Mouse (Mus musculus) heart, embryonic 16.5 days (tissue): ENCODE results near the gene Tyk2. TPM values are rescaled to one million over a fixed set of nuclear protein-coding genes. Genes with fewer than 3 reads are reported as not detected.
A peak's percentile ranks its signal among the peaks of the same experiment; 100 is the strongest.

Experiments
- ATAC-seq: fragments of 200-750 bp; cut with Nextera tagmentation; replicated peaks from 2 replicates; pipeline ENCODE4 v1.8.0; 2017; ENCODE audit warnings: moderate number of reproducible peaks; ENCODE audit not compliant: insufficient read depth, low FRiP score; ENCODE audit errors: extremely low read depth
- H3K27ac ChIP-seq: fragments of 300-500 bp; sonication (generic); 2 replicates; pipeline ENCODE4 v1.5.1; 2014; ENCODE audit warnings: mild to moderate bottlenecking, low read length, control low read depth, moderate library complexity
- H3K27me3 ChIP-seq: fragments of 300-500 bp; sonication (generic); 2 replicates; pipeline ENCODE4 v1.6.1; 2014; ENCODE audit warnings: low read length, mixed read lengths; ENCODE audit not compliant: control insufficient read depth, insufficient read depth
- H3K36me3 ChIP-seq: fragments of 300-500 bp; sonication (generic); 2 replicates; pipeline ENCODE4 v1.6.1; 2014; ENCODE audit not compliant: control insufficient read depth, insufficient read depth
- H3K4me1 ChIP-seq: fragments of 300-500 bp; sonication (generic); 2 replicates; pipeline ENCODE4 v1.6.1; 2014; ENCODE audit warnings: low read length, mixed read lengths; ENCODE audit not compliant: control insufficient read depth, insufficient read depth
- H3K4me2 ChIP-seq: fragments of 300-500 bp; sonication (generic); 2 replicates; pipeline ENCODE4 v1.6.1; 2014; ENCODE audit warnings: low read depth, mild to moderate bottlenecking, control low read depth, low read length
- H3K4me3 ChIP-seq: fragments of 300-500 bp; sonication (generic); 2 replicates; pipeline ENCODE4 v1.5.1; 2014; ENCODE audit warnings: mild to moderate bottlenecking, control low read depth, low read length
- H3K9ac ChIP-seq: fragments of 300-500 bp; sonication (generic); 2 replicates; pipeline ENCODE4 v1.6.1; 2014; ENCODE audit warnings: low read length, control low read depth
- H3K9me3 ChIP-seq: fragments of 300-500 bp; sonication (generic); replicated peaks from 2 replicates; pipeline ENCODE4 v1.6.1; 2016; ENCODE audit warnings: low read length; ENCODE audit not compliant: control insufficient read depth
- WGBS: fragments of 180-500 bp; shearing (Covaris S2); extraction: QIAGEN DNeasy Blood & Tissue Kit; methylation state at CpG from one replicate; pipeline ENCODE4 v1.1.7; 2014; 5-methylcytosine and 5-hydroxymethylcytosine counted together
- polyA plus RNA-seq: library from polyadenylated mRNA; unstranded; fragments of >200 nt; fragmentation: Nextera tagmentation; extraction: Ambion mirVana; gene quantifications from 2 replicates; pipeline ENCODE4 v1.2.1, GENCODE M21; 2015

Tyk2 gene
- polyA plus RNA-seq, 1 experiment from 2014 or later = 15.8 TPM

DNA sequence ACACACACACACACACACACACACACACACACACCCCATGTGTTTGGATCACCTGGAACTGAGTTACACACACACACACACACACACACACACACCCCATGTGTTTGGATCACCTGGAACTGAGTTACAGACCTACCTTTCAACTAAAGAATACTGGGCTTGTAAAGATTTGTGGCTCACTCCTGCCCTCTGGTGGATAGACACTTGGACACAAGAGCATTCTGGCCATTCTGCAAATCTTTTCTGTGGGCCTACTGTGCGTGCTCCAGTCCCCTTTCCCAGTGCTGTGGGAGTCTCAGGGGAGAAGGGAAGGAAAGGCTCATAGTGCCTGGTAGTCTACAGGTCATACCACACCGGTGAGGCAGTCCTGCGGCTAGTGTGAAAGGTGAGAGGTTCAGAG lies 6.2 kb upstream of the Tyk2 start:
- H3K27me3 ChIP-seq = no peaks in the 10 kb centered on the region
- 54% methylated on average over 3 of the region's 3 CpGs for WGBS
- ATAC-seq = no peak
- peaks cover 14% of the 10 kb centered on the region for H3K4me1 ChIP-seq
- H3K36me3 ChIP-seq = peaks cover 24% of the 10 kb centered on the region
- H3K4me2 ChIP-seq = no peak overlapping the region
- H3K4me3 ChIP-seq = no peak overlapping the region
- no peak overlapping the region for H3K9ac ChIP-seq
- H3K27ac ChIP-seq = no peak overlapping the region
- no peaks in the 10 kb centered on the region for H3K9me3 ChIP-seq

DNA sequence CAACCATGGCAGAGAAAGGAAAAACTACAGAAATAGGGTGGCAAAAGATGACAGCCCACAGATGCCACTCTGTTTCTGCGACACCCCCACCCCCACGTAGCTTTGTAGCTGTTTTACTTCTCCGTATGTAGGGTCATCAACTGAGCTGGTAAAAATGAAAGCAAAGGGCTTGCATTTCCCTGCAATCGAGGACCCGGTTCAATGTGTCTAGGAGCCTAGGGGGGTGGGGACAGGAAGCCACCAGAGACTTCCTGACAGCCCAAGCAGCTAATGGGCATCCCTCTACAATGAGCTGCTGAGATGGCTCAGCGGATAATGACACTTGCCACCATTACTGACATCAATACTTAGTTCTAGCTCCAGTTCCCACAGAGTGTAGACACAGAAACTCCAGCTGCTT lies 5.4 kb upstream of the Tyk2 start:
- Histone ChIP-seq H3K4me3 (no peak overlapping the region), H3K4me2 (no peak overlapping the region)
- WGBS = 73% methylated on average over 6 of the region's 6 CpGs

DNA sequence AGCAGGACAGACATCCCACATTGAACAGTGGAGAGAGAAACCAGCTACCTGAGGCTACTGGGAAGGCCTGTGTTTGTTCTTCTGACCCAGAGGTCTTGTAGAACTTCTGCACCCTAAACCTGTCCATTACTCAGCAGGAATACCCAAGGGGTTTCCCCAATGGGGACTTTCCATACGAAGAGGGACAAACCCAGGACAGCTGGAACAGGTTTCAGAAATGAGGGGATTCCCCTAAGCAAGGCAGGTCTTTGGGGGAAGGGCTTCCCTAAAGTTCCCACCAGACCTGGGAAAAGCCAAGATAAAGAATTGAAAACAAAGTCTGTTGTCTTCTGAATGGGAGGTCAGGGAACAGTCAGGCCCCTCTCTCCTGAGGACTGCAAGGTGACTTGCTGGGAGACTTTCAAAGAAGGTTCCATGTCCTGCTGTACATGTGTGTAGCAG lies 4.9 kb upstream of the Tyk2 start:
- Histone ChIP-seq H3K4me1 (peaks cover 14% of the 10 kb centered on the region), H3K4me3 (no peak overlapping the region), H3K9ac (no peak overlapping the region), H3K4me2 (no peak overlapping the region), H3K27ac (no peak overlapping the region), H3K27me3 (no peaks in the 10 kb centered on the region), H3K9me3 (no peaks in the 10 kb centered on the region), H3K36me3 (peaks cover 16% of the 10 kb centered on the region)
- WGBS = 46% methylated on average over 1 of the region's 1 CpGs
- ATAC-seq = no peak

More for the DNA sequence above, 5.4 kb upstream of the Tyk2 start:
- Histone ChIP-seq H3K4me1 (peaks cover 14% of the 10 kb centered on the region), H3K9ac (no peak overlapping the region), H3K9me3 (no peaks in the 10 kb centered on the region), H3K27ac (no peak overlapping the region), H3K27me3 (no peaks in the 10 kb centered on the region), H3K36me3 (peaks cover 20% of the 10 kb centered on the region)
- no peak for ATAC-seq

DNA sequence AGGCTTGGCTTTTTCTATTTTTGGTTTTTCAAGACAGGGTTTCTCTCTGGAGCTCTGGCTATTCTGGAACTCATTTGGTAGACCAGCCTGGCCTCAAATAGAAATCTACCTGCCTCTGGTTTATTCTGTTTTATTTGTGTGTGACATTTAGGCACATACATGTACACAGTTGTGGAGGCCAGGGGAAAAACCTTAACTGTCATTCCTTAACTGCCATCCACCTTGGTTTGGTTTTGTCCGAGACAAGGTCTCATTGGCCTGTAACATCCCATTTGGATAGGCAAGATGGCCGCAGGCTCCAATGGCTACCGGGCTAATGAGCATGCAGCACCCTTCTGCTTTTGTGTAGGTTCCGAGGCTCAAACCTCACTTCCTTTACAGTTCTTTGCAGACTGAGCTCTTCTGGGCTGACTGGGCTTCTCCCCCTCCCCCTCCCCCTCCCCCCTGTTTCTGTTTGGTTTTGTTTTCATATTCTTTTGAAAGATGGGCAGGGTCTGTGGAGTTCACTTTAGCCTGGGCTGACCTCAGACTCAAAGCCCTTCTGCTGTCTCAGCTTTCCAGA lies 4.4 kb upstream of the Tyk2 start:
- WGBS = 75% methylated on average over 4 of the region's 4 CpGs

DNA sequence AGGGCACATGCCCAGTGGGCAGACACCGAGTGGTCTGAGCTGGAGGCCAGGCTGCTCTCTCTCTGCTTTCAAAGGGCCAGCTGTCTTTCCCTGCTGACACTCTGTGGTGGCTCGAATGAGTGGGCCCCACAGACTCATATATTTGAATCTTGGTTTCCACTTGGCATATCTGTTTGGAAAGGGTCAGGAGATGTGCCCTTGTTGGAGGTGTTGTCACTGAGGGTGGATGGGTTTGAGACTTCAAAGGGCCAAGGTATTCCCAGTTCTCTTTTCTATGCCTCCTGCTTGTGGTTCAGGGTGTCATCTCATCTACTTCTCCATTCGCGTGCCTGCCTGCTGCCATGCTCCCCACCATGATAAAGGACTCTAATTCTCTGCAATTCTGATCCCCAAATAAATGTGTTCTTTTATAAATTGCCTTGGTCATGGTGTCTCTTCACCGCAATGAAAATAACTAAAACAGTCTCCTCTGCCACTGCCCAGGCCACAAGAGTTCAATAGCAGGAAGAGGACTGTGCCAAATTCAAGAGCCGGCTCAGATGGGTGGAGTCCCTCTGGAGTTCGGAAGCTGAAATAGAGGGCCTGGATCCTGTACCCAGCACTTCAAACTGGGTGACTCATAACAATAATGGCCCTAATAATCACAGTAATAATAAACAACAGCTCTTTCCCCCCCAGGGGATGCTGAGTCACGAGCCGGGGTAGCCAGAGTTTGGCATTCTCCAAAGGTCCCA lies 3.7 kb upstream of the Tyk2 start:
- no peak for ATAC-seq
- 52% methylated on average over 9 of the region's 9 CpGs for WGBS
- peak overlapping the region; percentile 7; the same call in 1 of the 2 replicates for H3K27ac ChIP-seq

More for the DNA sequence above, 4.4 kb upstream of the Tyk2 start:
- no peak for ATAC-seq
- Histone ChIP-seq H3K4me2 (no peak overlapping the region), H3K27ac (no peak overlapping the region), H3K9me3 (no peaks in the 10 kb centered on the region), H3K4me3 (no peak overlapping the region), H3K4me1 (peaks cover 16% of the 10 kb centered on the region), H3K27me3 (no peaks in the 10 kb centered on the region), H3K9ac (no peak overlapping the region), H3K36me3 (peaks cover 11% of the 10 kb centered on the region)

DNA sequence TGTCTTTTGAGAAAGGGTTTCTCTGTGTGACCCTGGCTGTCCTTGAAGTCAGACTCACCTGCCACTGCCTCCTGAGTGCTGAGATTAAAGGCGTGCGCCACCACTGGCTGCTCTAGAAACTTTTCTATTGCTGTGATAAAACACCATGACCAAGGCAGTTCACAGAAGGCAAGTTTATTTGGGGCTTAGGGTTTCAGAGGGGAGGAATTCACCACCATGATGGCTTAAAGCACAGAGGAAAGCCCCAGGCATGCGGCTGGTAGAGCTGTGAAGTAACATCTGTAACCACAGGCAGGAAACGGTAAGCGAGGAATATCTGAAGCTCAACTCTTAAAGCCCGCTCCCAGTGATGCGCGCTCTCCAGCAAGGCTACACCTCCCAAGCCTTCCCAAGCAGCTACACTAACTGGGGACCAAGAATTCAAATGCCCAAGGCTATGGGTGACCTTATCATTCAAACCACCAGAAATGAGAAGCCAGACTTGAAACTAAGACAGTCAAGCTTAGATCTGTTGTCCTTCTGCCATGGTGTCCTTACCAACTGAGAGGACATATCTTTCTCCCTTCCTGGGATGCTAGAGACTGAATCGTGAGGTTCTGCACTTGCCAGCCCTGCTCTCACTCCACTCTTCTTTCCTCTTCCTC lies 2.1 kb upstream of the Tyk2 start:
- Histone ChIP-seq H3K4me3 (no peak overlapping the region), H3K4me2 (no peak overlapping the region), H3K36me3 (no peaks in the 10 kb centered on the region), H3K9ac (no peak overlapping the region), H3K4me1 (peaks cover 19% of the 10 kb centered on the region), H3K27ac (no peak overlapping the region), H3K9me3 (no peaks in the 10 kb centered on the region), H3K27me3 (no peaks in the 10 kb centered on the region)
- ATAC-seq = no peak
- 72% methylated on average over 9 of the region's 9 CpGs for WGBS

More for the DNA sequence above, 3.7 kb upstream of the Tyk2 start:
- Histone ChIP-seq H3K4me3 (no peak overlapping the region), H3K4me1 (peaks cover 19% of the 10 kb centered on the region), H3K27me3 (no peaks in the 10 kb centered on the region), H3K9ac (no peak overlapping the region), H3K9me3 (no peaks in the 10 kb centered on the region), H3K4me2 (no peak overlapping the region), H3K36me3 (peaks cover 4% of the 10 kb centered on the region)

DNA sequence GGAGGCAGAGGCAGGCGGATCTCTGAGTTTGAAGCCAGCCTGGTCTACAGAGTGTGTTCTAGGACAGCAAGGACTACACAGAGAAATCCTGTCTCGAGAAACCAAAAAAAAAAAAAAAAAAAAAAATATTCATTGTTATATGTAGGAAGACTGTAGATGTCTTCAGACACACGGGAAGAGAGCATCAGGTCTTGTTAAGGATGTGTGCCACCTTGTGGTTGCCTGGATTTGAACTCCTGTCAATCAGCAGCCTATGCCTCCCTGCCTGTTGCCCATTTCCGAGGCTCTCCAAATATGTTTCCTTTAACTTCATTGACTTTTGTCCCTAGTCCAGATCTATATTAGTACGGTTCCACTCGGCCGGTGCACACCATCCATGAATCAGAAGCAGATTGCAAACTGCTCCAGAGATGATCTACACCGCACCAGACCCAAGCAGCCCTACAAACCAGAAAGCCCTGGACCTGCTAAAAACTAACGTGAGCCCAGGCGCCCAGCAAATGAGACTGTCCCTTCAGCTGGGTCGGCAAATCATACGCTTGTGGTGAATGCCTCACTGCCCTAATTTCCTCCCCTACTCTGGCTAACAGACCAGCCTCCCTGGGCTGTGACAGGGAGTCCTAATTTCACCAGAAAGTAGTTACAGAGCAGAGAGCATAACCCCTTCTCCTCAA lies 1.2 kb upstream of the Tyk2 start:
- H3K27me3 ChIP-seq = no peaks in the 10 kb centered on the region
- 75% methylated on average over 12 of the region's 12 CpGs for WGBS
- H3K9ac ChIP-seq = no peak overlapping the region
- peaks cover 19% of the 10 kb centered on the region for H3K4me1 ChIP-seq
- no peak for ATAC-seq
- no peak overlapping the region for H3K4me2 ChIP-seq
- peaks cover 4% of the 10 kb centered on the region; the same call in 1 of the 2 replicates for H3K36me3 ChIP-seq
- H3K27ac ChIP-seq = no peak overlapping the region
- H3K9me3 ChIP-seq = no peaks in the 10 kb centered on the region
- no peak overlapping the region for H3K4me3 ChIP-seq

DNA sequence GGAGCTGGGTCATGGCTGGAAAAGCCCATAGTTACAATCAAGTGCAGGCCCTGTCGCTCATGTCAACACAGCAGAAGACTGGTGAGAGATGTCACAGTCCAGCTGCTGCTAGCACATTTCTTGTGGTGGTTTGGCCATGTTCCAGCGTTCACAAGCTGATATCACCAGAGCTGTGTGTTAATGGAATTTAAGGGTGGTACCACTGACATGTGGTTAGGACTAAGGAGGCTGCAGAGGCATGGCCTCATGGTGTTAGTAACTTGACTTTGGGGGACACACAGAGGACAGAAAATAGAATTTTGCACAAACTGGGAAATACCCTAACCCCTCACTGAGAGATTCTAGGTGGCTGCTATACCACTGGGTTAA lies 4.8 kb downstream of the Tyk2 start:
- H3K36me3 ChIP-seq = peaks cover 24% of the 10 kb centered on the region
- H3K4me1 ChIP-seq = peaks cover 20% of the 10 kb centered on the region
- H3K4me3 ChIP-seq = no peak overlapping the region
- 0 out of 2 replicates have a peak overlapping the region, but pooled peaks have one; percentile 10 for H3K4me2 ChIP-seq
- peak; percentile 69 for ATAC-seq
- H3K9me3 ChIP-seq = no peaks in the 10 kb centered on the region
- peak overlapping the region; percentile 11; the same call in 1 of the 2 replicates for H3K9ac ChIP-seq
- WGBS = 17% methylated on average over 2 of the region's 2 CpGs
- H3K27ac ChIP-seq = peak overlapping the region; percentile 87
- no peaks in the 10 kb centered on the region for H3K27me3 ChIP-seq
